Mouse (Mus musculus): ENCODE measurements at regions not wholly inside any gene's neighbourhood (a gene's known extent, or its start where the extent isn't known, plus 50 kb on each side); places are given as distances from the start of the nearest gene placed in this dataset.

DNA sequence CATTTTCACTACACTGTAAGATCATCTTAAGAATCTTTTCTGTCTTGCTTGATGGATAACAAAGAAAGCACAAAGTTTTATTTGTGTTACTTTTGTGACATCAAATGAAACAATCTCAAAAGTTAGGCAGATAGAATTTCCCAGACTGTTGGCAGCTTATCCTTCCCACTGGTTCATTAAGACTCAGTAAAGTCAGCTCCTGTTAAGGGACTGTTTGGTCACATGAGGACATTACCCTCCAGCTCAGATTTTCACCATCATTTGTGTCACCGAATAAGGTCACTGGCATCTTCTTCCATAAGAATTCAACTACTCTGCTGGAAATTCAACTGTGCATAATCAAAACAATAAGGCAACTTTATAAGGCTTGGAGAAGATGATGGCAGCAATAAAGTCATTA, 126.3 kb downstream of the Sucnr1 start:
- Histone ChIP-seq H3K4me3 (ENCODE audit: low read depth, low read length) (no peak overlapping the region), H3K36me3 (ENCODE audit: insufficient read depth) (no peaks in the 10 kb centered on the region), H3K4me1 (ENCODE audit: insufficient read depth) (no peaks in the 10 kb centered on the region), H3K9me3 (ENCODE audit: low read depth, low read length) (no peaks in the 10 kb centered on the region), H3K27ac (ENCODE audit: low read depth) (no peak overlapping the region), H3K4me2 (no peak overlapping the region), H3K27me3 (ENCODE audit: insufficient read depth, low read length) (no peaks in the 10 kb centered on the region), H3K9ac (no peak overlapping the region)
- 62% methylated on average over 1 of the region's 1 CpGs for WGBS
- ATAC-seq (ENCODE audit: insufficient read depth) (no peak), DNase-seq (no peak)
- TF ChIP-seq CTCF (IDR thresholded peaks at IDR 0.05; ENCODE audit: low read depth): no peak

DNA sequence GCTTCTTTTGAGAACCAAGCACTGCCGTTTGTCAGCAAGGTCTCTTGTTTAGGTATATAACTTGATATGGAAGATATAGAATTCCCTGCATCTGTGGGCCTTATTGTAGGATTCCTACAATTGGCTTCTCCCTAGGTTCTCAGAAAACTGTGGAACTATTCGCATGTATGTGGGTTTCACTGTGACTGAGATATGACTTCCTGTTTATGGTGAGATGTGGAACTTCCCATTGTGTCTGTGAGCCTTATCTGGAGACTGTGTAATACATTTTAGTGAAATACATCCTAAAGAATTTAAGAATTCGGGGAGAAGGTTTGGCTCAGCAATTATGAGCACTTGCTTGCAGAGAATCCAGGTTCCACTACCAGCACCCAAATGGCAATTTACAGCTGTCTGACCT, 137.3 kb downstream of the Sucnr1 start:
- DNase-seq (no peak), ATAC-seq (ENCODE audit: insufficient read depth) (no peak)
- Histone ChIP-seq H3K36me3 (ENCODE audit: insufficient read depth) (no peaks in the 10 kb centered on the region), H3K9ac (no peak overlapping the region), H3K4me1 (ENCODE audit: insufficient read depth) (no peaks in the 10 kb centered on the region), H3K4me2 (no peak overlapping the region), H3K27me3 (ENCODE audit: insufficient read depth, low read length) (no peaks in the 10 kb centered on the region), H3K27ac (ENCODE audit: low read depth) (no peak overlapping the region), H3K9me3 (ENCODE audit: low read depth, low read length) (no peaks in the 10 kb centered on the region), H3K4me3 (ENCODE audit: low read depth, low read length) (no peak overlapping the region)
- WGBS: 47% methylated on average over 3 of the region's 3 CpGs
- TF ChIP-seq CTCF (IDR thresholded peaks at IDR 0.05; ENCODE audit: low read depth): no peak

DNA sequence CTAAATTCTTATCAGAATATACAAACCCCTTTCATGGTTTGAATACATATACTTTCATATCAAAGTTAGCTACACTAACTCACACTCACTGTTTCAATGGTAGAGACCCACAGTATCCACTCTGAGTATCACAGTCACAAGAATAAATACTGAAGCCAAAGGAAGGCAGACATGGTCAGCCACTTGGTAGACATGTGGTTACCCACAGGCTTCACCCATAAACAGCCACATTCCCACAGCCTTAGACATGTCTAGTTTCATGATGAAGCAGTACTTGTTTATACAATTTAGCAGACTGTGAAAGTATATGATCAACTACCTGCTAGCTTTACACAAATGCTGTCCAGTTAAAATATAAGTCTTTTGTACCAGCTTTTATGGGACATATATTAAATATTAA, 159.0 kb downstream of the Sucnr1 start:
- Histone ChIP-seq H3K4me2 (no peak overlapping the region), H3K27ac (ENCODE audit: low read depth) (no peak overlapping the region), H3K4me1 (ENCODE audit: insufficient read depth) (no peaks in the 10 kb centered on the region), H3K27me3 (ENCODE audit: insufficient read depth, low read length) (no peaks in the 10 kb centered on the region), H3K9me3 (ENCODE audit: low read depth, low read length) (no peaks in the 10 kb centered on the region), H3K36me3 (ENCODE audit: insufficient read depth) (no peaks in the 10 kb centered on the region), H3K9ac (no peak overlapping the region), H3K4me3 (ENCODE audit: low read depth, low read length) (no peak overlapping the region)
- ATAC-seq (ENCODE audit: insufficient read depth) (no peak), DNase-seq (no peak)
- no peak for TF ChIP-seq CTCF (IDR thresholded peaks at IDR 0.05; ENCODE audit: low read depth)

DNA sequence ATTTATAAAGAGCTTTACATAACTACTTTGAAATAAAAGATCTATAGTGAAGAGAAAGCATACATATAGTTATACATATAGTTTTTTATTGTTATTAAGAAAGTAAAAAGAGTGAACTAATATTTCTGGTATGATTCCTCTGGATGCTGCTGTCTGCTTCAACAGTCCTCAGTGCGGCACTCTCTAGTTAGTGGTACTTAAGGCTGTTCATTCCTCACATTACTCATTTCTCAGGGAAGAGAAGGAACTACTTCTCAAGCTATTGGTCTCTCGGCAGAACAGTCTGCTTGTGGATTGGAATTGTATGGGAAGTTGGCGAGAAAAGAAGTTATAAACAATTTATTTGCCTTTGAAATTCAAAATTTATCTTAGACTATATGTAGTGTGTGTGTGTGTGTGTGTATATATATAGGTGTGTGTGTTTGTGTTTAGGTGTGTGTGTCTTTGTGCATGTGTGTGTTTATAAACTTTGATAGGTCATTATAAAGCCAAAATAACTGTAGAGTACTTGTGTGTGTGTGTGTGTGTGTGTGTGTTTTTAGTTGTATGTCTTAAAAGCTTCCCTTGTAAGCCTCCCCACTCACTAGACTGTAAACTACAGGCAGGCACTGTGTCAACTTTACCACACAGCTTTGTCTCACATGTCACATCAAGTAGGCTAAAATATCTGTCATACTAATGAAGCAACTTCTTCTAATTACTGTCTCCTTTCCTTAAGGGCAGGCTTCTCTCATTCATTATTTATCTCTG, 185.2 kb downstream of the Sucnr1 start:
- H3K4me1 ChIP-seq (ENCODE audit: insufficient read depth): no peaks in the 10 kb centered on the region

DNA sequence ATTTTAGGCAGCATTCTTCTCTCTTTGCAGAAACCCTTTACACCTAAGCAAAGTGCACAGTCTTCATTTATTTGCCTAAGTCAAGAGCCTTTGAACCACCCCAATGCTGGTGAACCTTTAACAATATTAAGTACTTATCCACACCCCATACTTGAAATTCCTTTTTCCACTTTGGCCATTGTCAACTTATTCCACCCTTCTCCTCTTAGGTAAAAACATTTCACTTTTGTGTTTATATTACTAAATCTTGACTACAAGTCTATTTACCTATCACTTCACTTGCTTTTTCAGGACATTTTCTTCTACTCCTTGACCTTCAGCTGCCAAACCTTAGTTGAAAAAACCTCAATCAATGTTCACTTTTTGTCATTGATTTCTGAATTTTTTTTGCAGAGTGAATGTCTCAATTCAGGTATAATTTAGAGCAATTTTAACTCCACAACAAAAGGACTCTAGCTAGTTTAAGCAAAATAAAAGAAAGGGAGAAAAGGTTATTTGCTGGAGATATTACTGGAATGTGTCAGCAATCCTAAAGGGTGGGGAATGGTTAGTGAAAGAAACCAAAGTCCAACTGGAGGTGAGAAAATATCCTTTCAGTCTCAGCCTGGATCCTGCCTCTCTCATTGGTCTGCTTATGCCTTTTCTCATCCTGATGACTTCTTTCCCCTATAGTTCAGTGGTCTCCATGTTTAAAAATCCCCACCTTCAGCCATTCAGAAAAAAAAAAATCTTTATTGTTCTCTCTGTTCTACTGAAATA, 185.9 kb downstream of the Sucnr1 start:
- Histone ChIP-seq H3K27ac (ENCODE audit: low read depth) (no peak overlapping the region), H3K9me3 (ENCODE audit: low read depth, low read length) (no peaks in the 10 kb centered on the region), H3K27me3 (ENCODE audit: insufficient read depth, low read length) (no peaks in the 10 kb centered on the region), H3K36me3 (ENCODE audit: insufficient read depth) (no peaks in the 10 kb centered on the region), H3K9ac (no peak overlapping the region), H3K4me2 (peak overlapping the region; percentile 13), H3K4me3 (ENCODE audit: low read depth, low read length) (no peak overlapping the region), H3K4me1 (ENCODE audit: insufficient read depth) (no peaks in the 10 kb centered on the region)
- no peak for TF ChIP-seq CTCF (IDR thresholded peaks at IDR 0.05; ENCODE audit: low read depth)
- ATAC-seq (ENCODE audit: insufficient read depth) (peak; percentile 94), DNase-seq (peak; percentile 67)

More for the DNA sequence above, 185.2 kb downstream of the Sucnr1 start:
- peak overlapping the region; percentile 13 for H3K4me2 ChIP-seq
- no peaks in the 10 kb centered on the region for H3K9me3 ChIP-seq (ENCODE audit: low read depth, low read length)
- 64% methylated on average over 3 of the region's 3 CpGs for WGBS
- DNase-seq: peak; percentile 23
- H3K27me3 ChIP-seq (ENCODE audit: insufficient read depth, low read length): no peaks in the 10 kb centered on the region
- H3K9ac ChIP-seq: no peak overlapping the region
- no peak overlapping the region for H3K27ac ChIP-seq (ENCODE audit: low read depth)
- no peaks in the 10 kb centered on the region for H3K36me3 ChIP-seq (ENCODE audit: insufficient read depth)
- peak; percentile 75 for ATAC-seq (ENCODE audit: insufficient read depth)
- TF ChIP-seq CTCF (IDR thresholded peaks at IDR 0.05; ENCODE audit: low read depth): no peak
- H3K4me3 ChIP-seq (ENCODE audit: low read depth, low read length): no peak overlapping the region

DNA sequence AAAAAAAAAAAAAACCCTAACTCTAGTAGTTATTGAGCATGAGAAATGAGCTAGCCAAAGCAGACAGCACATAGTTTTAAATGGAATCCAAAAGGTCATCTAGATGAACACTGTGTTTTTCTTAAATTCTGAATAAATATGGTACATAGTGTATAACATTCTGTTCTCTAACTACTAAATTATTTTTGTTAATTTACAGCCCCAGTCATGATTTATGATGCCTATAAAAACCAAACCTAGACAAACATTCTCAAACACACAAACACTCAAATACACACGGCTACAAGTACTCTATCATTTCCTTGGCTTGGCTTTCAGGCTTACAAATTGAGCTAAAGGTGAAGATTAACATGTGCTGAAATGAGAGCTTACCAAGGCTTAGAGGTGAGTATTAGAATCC, 188.8 kb downstream of the Sucnr1 start:
- DNase-seq (no peak), ATAC-seq (ENCODE audit: insufficient read depth) (no peak)
- no peak overlapping the region for H3K9ac ChIP-seq
- H3K36me3 ChIP-seq (ENCODE audit: insufficient read depth): no peaks in the 10 kb centered on the region
- no peaks in the 10 kb centered on the region for H3K27me3 ChIP-seq (ENCODE audit: insufficient read depth, low read length)
- no peak overlapping the region for H3K4me3 ChIP-seq (ENCODE audit: low read depth, low read length)
- no peak overlapping the region for H3K4me2 ChIP-seq
- no peaks in the 10 kb centered on the region for H3K4me1 ChIP-seq (ENCODE audit: insufficient read depth)
- WGBS: 37% methylated on average over 1 of the region's 1 CpGs
- no peaks in the 10 kb centered on the region for H3K9me3 ChIP-seq (ENCODE audit: low read depth, low read length)
- no peak for TF ChIP-seq CTCF (IDR thresholded peaks at IDR 0.05; ENCODE audit: low read depth)
- no peak overlapping the region for H3K27ac ChIP-seq (ENCODE audit: low read depth)

DNA sequence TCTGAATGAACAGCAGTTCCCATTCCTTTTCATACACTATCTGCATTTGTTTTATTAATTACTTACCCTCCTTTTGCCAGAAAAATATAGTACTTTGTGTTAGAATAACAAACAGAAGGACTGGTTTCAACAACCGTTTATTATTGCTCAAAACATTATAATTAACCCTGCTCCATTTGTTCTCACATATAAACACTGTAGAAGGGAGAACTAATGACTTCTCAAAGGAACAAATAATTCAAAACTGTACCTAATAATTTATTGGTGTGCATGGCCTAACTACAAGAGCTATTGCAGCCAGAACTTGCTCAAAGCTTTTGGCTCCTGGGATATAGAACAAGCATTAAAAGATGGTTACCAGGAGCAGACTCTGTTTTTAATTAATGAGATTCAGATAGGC, 192.1 kb downstream of the Sucnr1 start:
- ATAC-seq (ENCODE audit: insufficient read depth) (no peak), DNase-seq (no peak)
- Histone ChIP-seq H3K4me2 (no peak overlapping the region), H3K27ac (ENCODE audit: low read depth) (no peak overlapping the region), H3K36me3 (ENCODE audit: insufficient read depth) (no peaks in the 10 kb centered on the region), H3K27me3 (ENCODE audit: insufficient read depth, low read length) (no peaks in the 10 kb centered on the region), H3K9ac (no peak overlapping the region), H3K9me3 (ENCODE audit: low read depth, low read length) (no peaks in the 10 kb centered on the region), H3K4me3 (ENCODE audit: low read depth, low read length) (no peak overlapping the region), H3K4me1 (ENCODE audit: insufficient read depth) (no peaks in the 10 kb centered on the region)
- no peak for TF ChIP-seq CTCF (IDR thresholded peaks at IDR 0.05; ENCODE audit: low read depth)
- WGBS: 38% methylated on average over 1 of the region's 1 CpGs
